Mouse (Mus musculus): Measurements from ENCODE around the gene Mab21l1.

Mab21l1 gene

DNA sequence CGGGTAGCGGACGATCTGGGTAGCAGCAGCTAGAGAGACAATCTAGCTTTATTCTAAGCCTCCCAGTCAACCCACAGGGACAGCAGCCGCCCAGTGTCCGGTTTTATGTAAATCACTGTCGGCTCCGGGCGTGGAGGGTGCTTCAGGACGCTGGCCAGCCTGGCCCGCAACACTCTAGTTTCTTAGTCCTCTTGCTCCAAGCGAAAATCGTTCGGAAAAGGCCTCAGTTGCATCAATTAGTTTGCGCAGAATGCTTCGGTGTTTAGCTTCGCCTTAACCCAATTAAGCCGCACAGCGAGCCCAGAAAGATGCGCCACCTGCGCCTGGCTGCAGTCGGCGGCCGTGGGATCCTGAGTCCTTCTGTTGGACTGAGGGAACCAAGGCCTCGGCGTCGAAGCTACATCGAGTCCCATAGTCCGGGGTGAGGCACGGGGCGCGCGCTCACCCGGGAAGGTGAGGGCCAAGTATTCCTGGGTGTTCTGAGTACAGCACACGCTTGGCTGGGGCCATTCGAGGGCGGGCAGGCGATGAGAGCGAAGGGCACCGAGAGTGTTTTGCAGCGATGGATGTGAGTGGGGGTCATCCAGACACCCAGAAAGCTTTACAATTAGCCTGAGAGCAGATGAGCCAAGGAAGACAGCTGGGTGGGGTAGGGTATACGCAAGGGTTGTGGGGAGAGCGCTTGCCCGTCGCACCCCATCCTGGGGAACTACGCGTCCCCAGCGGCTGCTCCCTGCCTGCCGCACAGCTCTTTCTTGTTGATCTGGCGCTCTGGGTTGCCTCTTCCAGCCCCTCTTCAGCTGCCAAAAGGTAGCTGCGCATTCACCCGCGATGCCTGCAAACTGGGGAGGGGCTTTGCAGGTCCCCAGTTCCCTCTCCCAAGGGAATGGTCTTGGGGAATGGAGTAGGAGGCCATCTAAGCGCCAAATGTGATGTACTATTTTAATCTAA lies 1.9 kb upstream of the Mab21l1 start:
- peak; percentile 63 to 76 for DNase-seq

DNA sequence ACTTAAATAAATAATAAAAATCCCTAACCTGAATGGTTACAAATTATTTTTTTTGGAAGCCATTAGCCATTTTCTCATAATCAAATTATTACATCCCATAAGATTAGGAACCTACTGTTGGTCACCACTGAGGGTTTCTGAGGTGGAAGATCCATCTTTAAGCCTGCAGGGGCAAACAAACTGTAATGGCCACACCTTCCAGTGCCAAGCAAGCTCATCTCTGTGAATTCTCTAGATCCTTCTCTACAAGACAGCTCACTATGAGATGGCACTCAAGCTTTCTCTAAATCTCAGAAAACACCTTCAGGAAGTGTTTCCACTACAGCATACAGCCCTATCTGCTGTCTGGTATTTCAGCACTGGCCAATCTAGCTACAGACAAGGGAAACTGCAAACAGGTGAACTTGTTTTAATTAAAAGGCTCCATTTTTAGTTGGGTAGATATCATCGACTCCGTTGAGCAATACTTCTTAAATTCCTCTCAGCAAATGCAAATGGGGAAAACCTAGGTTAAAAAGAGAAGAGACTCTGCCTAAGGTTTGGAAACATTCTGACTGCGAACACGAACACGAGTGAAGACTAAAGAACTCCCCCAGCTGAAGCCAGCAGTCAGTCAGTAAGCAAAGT lies 768 bp upstream of the Mab21l1 start:
- peak in 1 of 2 experiments; percentile 50 for DNase-seq

DNA sequence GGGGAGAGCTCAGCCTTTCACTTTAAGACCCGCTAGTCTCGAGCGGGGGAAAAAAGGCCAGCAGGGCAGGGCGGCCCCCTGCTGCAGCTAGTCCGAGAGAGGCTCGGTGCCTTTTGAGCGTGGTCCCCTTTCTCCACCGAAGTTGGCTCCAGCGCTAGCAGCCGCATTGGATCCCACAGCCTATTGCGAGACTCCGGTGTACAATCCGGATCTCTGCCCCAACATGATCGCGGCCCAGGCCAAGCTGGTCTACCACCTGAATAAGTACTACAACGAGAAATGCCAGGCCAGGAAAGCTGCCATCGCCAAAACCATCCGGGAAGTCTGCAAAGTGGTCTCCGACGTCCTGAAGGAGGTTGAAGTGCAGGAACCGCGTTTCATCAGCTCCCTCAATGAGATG lies 461 bp downstream of the Mab21l1 start:
- peak; percentile 55 to 70 for DNase-seq

DNA sequence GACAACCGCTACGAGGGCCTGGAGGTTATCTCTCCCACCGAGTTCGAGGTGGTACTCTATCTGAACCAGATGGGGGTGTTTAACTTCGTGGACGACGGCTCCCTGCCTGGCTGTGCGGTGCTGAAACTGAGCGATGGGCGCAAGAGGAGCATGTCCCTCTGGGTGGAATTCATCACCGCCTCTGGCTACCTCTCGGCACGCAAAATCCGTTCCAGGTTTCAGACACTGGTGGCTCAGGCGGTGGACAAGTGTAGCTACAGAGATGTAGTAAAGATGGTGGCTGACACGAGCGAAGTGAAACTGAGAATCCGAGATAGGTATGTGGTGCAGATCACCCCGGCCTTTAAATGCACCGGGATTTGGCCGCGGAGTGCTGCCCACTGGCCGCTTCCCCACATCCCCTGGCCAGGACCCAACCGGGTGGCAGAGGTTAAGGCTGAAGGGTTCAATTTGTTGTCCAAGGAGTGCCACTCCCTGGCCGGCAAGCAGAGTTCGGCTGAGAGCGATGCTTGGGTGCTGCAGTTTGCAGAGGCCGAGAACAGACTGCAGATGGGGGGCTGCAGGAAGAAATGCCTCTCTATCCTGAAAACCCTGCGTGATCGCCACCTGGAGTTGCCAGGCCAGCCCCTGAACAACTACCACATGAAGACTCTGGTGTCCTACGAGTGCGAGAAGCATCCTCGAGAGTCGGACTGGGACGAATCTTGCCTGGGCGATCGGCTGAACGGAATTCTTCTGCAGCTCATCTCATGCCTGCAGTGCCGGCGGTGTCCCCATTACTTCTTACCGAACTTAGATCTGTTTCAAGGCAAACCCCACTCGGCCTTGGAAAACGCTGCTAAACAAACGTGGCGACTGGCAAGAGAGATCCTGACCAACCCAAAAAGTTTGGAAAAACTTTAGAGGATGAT lies 1.1 kb downstream of the Mab21l1 start:
- peak; percentile 67 to 71 for DNase-seq

DNA sequence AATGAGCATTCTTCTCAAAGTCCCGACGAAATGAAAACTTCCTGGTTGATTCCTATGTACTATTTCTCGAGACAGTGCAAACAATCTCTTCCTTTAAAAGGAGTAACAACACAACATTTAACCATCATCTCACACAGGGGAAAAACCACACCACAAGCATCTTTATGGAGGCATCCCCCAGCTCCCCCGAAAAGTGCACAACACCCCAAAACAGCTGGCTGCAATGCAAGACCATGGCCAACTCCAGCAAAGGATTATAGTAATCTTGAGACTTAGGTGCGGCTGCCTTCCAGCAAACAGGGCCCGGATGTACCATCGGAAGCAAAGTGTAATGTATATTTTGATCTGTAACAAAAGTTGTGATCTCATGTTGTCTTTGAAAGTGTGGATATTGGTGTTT lies 1.8 kb downstream of the Mab21l1 start:
- peak in 1 of 2 experiments; percentile 24 for DNase-seq

DNA sequence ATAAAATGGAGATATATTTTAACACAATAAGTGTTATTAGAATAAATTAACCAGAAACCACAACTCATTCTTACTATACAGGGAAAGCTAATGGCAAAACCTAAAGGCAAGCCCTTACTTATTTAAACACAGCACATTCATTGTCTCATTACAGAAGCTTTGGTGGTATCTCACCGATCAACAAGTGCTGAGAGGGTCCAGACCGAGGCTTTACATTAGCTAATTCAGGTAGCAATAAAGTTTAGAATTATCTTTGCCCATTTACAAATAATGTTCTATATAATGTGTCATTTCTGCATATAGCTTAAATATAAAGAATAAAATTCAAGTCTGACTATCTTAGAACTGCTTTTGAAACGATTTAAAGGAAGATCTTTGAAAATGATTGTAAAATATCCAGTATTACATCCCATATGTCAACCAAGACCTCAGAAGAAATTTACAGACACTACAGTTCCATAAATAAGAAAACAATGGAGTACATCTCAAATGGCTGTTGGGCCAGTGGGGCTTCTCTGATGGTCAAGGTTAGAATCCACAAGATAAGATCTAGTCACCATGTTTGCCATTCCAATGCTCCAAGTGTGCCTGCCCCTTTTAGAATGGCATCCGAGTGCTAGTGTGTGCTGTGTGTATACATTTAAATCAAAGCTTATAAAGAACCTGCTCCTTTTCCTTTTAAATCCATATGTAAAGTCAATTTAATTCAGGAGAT lies 3.1 kb downstream of the Mab21l1 start:
- peak in 1 of 2 experiments; percentile 39 for DNase-seq

DNA sequence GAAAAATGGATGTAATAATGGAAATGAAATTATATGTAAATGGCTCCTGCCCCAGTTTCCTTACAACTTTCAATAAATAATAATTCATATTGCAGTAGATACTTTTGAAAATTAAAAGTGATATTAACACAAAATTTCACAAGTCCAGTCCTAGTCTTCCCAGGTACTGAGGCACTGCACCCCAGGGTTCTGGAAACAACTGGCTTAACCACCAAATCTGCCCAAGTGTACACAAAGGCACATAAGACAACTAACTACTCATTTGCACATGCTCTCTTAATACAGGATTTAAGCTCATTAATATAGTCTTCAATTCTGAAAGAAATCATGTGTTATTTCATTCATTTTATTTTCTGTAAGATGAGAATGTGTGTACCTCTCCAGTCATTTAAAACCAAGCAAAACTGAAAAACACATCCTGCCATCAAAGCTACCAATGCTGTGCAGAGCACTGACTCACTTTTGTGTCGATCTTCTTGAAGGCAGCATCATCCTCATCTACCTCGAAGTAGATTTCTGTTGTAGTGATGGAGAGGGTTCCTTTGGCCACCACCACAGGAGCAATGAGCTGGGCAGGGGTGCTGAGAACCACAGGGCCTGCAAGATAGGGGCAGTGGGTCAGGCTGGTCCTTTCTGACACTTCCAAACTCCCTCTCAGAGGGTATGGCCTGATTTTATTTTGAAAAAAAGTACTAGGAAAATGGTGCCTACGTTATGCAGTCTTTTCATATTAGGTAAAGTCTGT lies 3.8 kb downstream of the Mab21l1 start:
- peak; percentile 33 to 59 for DNase-seq

DNA sequence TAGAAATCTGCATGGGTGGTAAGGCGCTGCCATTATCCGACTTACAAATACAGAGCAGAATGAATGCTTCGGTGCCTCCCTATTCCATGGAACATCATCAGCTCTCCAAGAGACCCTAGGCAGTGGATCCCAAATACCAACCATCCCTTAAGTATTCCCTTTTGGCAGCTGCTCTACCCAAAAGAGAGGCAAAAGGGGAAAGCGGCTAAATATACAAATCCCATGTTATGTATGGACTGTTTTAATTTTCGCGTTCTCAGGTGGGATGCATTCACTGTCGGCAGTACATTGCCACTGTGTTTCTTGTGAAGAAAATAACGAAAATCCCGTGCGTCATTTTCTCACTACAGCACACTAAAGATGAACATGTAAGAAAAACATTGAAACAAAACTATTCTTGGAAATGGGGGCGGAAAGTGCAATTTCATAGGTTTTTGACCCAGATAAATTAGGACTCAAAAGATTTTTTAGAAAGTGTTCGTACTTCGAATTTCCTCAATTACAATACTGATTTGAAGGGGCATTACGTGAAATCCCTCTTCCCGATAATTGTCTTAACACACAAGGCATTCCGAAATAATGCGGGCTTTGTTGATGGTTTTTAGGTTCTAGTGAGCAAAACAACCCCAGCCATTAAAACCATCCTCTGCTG lies 4.7 kb downstream of the Mab21l1 start:
- peak in 1 of 2 experiments; percentile 52 for DNase-seq

DNA sequence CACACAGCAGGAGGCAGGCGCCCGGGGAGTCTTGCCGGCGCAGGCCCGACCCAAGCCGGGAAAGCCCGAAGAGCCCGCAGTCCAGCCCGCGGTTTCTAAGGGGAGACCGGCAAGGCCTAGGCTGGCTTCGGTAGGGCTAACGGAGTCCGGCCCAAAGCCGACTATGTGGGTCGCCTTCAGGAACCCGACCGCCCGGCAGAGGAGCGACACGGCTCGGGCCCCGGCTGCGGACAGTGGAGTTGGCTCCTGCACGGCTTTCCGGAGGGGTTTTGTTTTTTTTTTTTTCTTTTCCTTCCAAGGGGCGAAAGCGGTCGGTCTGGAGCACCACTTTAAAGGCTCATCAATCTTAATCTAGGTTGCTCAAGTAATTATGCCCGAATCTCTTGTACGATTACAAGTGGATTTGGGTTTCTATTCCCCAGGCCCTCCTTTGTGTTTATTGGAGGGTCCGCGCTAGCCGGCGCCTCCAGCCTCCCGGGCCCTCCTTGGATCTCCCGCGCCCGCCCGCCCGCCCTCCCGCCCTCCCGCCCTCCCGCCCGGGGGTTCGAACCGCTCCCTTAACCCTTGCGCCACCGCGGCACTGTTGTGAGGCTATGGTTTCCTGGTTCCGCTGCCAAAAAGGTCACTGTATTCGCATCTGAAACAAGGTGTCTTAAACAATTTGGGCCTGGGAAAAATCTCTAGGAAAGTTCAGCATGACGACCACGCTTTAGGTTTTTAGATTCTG lies 5.3 kb downstream of the Mab21l1 start:
- DNase-seq, result peak; percentile 68 to 72

DNA sequence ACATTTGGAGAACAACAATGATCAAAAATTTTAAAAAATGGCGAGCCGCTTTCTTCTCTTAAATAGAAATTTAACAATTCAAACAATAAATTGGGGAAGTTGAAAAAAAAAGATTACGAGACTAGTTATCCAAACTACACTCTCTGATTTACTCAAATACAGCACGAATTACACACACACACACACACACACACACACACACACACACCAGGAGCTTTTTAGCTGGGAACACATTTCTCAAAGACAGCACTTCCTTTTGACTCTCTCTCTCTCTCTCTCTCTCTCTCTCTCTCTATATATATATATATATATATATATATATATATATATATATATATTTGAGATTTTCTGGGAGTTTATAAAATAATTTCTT lies 5.9 kb downstream of the Mab21l1 start:
- DNase-seq, result no peak

DNA sequence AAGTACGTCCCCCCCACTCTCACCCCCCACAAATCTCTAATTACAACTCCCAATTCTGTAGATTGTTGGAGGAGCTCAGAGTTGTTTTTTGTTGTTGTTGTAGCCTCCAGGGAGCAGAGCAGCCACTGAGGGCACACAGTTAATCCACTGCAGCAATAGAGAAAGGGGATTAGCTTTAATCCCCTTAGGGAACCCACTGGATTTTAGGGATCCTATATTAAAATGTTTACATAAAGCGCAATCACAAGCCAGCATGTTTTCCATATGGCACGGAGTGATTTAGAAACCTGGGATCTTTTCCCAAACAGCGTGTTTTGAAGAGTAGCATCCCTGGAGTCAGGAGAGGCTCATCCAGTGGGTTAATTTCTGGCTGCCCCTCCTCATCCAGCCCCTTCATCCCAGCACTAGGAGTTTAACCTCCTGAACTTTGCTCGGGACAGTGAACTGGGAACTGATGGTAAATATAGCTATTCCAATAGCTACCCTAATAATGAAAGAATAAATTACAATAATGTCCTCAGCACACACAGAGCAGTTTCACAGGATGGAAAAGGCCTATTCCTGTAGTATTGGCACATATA lies 6.4 kb downstream of the Mab21l1 start:
- peak in 1 of 2 experiments; percentile 23 for DNase-seq

DNA sequence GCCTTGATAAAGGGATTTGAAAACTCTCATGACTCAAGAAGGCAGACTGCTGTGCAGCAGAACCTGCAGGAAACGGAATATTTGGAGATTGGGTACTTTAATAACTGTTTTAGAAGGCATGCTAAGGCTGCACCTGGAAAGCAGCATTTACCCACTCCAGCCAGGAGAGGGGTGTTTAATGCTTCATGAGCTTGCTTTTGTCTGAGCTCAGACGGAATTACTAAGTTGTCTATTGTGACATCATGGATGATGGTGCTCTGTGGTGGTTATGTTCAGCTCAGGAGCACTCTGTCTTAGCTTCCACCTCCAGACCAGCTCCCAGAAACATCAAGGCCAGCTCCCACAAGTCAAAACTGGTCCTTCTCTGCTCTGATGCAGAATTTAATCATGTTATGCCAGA lies 7.5 kb downstream of the Mab21l1 start:
- DNase-seq, result peak in 1 of 2 experiments; percentile 23

DNA sequence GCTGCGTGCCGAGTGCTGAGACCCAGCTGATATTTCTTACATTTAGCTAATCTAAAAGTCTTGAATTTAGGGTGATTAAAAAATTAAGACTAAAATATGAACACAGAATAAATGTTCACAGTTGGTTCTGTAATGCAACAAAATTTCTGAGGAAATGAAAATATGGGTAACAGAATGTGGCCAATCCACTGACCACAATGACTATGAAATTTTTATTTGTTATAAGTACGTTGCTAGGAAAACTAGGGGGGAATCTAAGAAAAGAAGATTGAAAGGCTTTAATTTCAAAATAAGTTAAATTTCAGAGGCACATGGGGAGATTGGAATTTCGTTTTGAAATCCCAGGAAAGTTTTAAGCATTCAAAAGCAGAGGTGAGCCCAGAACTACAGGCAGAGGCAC lies 8.3 kb downstream of the Mab21l1 start:
- no peak for DNase-seq

DNA sequence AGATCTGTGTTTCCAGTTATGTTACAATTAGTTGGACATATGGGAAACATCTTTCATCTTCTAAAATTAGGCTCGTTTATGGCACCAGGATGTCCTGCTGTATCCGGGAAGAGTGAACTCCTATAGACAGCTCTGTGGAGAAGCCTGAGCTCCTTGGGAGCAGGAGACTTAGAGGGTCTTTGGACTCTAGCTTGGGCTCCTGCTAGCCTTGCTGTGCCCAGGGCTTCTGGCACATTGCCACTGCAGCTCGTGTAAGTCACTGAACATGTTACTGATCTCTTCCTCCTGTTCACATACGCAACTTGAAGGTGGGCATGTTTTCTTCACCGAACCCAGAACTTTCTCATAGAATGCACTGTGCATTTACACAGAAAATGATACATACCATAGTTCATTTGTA lies 9.9 kb downstream of the Mab21l1 start:
- peak; percentile 51 to 53 for DNase-seq

DNA sequence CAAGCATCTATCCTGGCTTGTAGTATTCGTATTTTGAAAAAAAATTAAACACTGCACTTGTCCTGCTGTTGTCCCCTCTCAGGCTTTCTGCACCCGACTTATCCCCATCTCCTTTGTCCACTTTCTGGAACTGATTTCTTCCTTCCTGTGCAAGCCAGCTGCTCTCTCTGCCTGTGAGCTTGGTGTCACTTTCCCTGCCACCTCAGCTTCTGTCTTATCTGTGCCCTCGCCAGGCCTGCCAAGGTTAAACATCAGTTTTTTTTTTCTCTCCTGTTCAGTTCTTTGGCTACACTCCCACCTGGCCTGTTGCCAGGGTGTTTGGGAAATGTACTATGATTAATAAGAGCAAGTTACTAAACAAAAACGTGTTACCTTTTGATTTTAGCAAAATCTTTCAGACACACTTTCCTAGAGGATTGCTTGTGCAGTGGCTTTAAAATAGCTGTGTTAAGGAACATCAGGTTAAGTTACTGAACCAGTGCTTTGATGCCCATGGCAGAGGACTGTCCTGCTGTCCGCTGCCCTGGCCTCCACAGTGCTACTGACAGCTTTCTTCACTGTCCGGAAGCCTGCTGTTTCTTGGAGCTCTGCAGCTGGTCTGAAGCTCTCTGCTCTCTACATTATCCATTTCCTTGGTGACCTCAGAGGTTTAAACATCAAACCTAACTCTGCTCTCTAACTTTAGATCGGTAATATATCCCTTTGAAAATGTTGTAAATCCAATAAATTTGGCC lies 11.7 kb downstream of the Mab21l1 start:
- DNase-seq, result peak; percentile 62 to 65

DNA sequence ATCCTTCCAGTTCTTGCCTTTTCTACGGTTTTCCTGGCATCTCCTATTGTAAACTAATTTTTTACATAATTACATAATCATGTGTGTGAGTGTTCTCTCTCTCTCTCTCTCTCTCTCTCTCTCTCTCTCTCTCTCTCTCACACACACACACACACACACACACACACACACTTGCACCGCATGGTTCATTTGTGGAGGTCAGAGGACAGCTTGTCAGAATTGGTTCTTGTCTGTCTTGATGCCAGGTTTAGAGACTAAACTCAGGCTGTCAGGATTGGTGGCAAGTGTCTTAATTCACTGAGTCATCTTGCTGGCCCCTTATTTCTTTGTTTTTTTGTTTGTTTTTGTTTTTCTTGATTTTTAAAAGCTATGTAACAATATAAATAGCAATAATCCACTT lies 12.5 kb downstream of the Mab21l1 start:
- no peak for DNase-seq

DNA sequence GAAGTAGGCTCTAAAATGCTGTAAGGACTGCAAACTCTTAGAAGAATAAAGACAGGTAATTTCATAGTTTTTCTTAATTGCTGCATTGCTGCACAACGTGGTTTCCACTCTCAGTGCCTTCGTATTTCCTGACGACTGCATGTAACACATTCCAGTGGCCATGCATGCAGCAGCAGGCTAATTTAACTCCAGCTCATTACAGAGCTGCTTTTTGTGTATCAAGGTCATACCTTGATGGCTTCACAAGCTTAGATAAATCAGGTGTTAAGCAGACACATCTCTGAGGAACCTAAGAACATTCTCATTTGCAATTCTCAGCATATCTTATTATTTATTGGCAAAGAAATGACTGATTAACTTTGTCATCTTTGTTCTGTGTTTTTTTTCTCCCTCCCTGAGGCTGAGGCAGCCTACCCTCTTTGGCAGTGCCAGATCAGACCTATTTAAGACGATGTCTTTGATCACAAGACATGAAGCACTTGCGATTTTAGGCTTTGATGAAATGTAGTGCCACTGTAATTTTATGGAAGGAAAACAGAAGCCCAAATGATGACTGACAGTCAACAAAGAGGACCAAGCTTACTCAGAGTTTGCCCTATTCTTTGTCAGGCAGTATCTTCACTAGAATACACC lies 32.8 kb downstream of the Mab21l1 start:
- DNase-seq, result no peak

DNA sequence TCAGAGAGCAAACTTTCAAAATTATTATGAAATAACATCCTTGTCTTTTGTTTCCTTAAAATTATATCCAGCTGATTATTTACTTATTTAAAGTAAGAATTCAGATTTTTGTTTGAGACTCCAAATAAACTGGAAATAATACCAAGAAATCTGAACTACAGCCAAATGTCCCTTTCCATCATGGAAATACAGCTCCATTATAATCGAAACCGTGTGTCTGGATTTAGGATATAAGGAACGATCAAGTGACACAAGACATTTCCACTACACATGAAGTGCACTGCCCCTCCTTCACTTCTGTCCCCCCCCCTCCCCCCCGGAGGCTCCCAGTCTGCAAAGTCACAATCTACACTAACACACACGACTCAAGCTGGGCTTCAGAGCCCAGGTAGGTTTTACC lies 33.8 kb downstream of the Mab21l1 start:
- DNase-seq, result no peak

Measured in cerebellum, postnatal 36 days (tissue).